Mouse (Mus musculus): Measurements from ENCODE around the gene Tek.

DNA sequence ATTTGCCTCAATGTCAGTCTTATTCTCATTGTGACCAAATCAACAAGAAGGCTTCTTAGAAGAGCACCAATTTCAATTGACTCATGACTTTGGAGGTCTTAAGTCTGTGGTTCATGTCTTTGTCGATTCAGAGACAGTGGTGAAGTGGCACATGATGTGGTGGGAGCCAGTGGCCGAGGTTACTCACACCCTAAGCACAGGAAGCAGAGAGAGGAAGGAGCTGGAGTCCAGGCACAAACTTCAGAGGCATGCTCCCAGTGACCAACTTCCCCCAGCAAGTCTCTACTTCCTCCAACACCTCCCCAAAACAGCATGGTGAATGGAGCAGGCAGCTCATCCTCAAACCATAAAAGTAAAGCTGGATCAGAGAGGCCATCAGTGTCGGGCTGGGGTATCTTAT lies 29.5 kb downstream of the Tek start:
- TF ChIP-seq CTCF (IDR thresholded peaks at IDR 0.05; ENCODE audit: borderline replicate concordance, extremely low read depth, insufficient read depth, insufficient read length) (no peak), POLR2A (IDR thresholded peaks at IDR 0.05; ENCODE audit: borderline replicate concordance, extremely low read depth, insufficient read depth, insufficient read length, poor library complexity, severe bottlenecking) (no peak)

Measured in brain, embryonic 14.5 days (tissue).